Mouse (Mus musculus): ENCODE results near the gene Zwilch.

Zwilch gene

DNA sequence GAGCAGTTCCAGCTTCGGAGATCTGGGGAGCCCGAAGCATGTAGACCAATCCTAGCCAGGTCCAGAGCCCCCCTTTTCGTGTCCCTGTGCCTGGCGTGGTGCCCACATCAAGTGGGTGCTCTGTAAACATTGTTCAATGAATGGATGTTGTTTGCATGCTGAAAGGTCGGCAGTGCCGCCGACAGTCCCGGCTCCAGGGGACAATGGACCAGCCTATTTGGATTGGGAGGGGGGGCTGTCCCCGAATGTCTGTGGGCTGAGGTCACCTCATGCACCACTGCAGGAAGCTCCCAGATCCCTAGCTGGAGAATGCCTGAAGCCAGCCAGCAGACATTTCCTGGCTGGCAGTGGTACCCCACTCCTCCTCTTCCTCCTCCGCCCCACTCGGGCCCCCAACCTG is 78.8 kb downstream of the Zwilch start:
- DNase-seq, result no peak

DNA sequence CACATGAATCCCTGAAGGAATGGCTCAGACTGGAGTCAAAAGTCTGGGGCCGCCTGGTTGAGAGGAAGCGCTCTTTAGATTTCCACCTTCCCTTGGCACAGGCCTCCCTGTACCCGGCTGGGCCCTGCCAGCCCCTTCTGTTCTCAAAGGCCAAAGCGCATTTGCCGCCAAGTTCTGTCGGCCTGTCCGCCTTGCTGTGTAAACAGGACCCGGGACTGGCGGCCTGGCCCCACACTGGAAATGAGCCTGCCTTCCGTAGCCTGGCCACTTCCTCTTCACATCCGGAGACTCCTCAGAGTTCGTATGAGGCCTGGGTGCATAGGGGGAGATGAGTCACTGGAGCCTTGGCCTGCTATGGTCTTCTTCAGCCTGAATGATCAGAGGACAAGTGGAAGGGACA is 83.9 kb downstream of the Zwilch start:
- no peak for DNase-seq

DNA sequence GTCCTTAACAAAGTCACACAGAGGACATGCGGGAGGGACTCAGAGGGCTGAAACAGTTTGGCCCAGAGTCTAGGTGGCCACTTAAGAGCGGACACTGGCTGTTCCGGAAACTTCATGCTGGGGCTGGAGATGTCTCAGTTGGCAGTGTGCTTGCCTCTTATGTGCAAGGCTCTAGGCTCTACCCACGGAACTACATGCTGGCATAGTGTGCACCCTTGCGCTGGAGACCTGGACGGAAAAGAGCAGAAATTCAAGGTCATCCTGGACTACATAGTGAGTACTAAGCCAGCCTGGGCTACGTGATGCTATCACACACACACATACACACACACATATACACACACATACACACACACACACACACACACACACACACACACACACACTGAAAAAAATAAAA is 84.6 kb downstream of the Zwilch start:
- DNase-seq, result no peak

DNA sequence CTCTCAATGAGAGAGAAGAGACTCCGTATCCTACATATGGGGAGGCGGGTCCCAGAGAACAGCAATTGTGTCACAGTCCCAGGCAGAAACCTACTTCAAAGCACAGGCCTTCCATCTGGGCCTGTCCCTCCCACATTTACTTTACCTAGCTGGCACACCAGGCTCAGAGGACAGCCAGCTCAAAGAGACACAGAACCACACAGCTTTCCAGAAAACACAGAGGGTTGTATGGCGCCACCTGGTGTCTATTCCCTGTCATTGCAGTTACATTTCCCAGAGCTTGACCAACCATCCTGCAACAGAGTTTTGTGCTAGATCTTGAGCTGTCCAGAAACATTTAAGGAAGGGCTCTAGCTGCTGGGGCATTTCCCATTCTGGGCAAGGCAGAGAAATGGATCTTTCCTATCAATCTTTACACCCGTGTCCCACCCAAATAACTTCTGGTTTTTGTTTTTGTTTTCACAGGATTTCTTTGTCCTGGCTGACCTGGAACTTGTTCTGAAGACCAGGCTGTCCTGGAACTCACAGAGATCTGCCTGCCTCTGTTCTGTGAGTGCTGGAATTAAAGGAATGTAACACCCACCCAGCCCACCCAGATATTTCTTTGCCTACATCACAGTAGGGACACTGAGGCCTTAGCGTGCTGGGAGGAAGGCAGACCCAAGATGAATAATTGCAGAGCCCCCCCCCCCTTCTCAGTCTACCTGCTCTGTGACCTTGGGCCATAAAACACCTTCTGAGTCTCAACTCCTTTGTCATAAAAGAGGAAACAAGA is 85.3 kb downstream of the Zwilch start:
- DNase-seq, result peak; percentile 62
